Mouse (Mus musculus) myocyte (in vitro differentiated cells): ENCODE data around the gene Tmem28. TPM values are rescaled to one million over a fixed set of nuclear protein-coding genes. Genes with fewer than 3 reads are reported as not detected.

Source experiments
- H3K27me3 ChIP-seq: one replicate; pipeline ENCODE4 v1.6.1; 2011; ENCODE audit not compliant: control insufficient read depth, insufficient read depth, insufficient read length
- H3K36me3 ChIP-seq: one replicate; pipeline ENCODE4 v1.6.1; 2011; ENCODE audit not compliant: control insufficient read depth, insufficient read depth
- H3K4me2 ChIP-seq: one replicate; pipeline ENCODE4 v1.6.1; 2011; ENCODE audit warnings: low read depth, control low read depth
- H3K4me3 ChIP-seq: one replicate; pipeline ENCODE4 v1.5.1; 2011; ENCODE audit warnings: mild to moderate bottlenecking, control low read depth, moderate library complexity
- H3K79me2 ChIP-seq: one replicate; pipeline ENCODE4 v1.6.1; 2011; ENCODE audit not compliant: control insufficient read depth, insufficient read depth
- H3ac ChIP-seq: one replicate; pipeline ENCODE4 v1.6.1; 2011; ENCODE audit not compliant: control insufficient read depth, insufficient read length
- CEBPB ChIP-seq: IDR thresholded peaks from 2 replicates; pipeline ENCODE4 v1.6.1; 2011; ENCODE audit warnings: mild to moderate bottlenecking, moderate library complexity; ENCODE audit not compliant: poor library complexity, insufficient read depth, severe bottlenecking
- E2F4 ChIP-seq: IDR thresholded peaks from one replicate; pipeline ENCODE4 v1.6.1; 2011; ENCODE audit warnings: mild to moderate bottlenecking, control low read depth, moderate library complexity; ENCODE audit not compliant: insufficient read depth
- MAX ChIP-seq: IDR thresholded peaks from one replicate; pipeline ENCODE4 v1.6.1; 2011; ENCODE audit warnings: low read depth, mild to moderate bottlenecking, control low read depth
- MYOD1 ChIP-seq, 3 experiments: IDR thresholded peaks; one replicate each; pipeline ENCODE4 v1.6.1; 2011; ENCODE audit warnings: control low read depth in 2 of 3, low read depth in 2 of 3, mild to moderate bottlenecking in 2 of 3, moderate library complexity in 1 of 3; ENCODE audit not compliant: insufficient read length in 2 of 3, control insufficient read depth in 1 of 3
- MYOG ChIP-seq, 3 experiments: IDR thresholded peaks; one replicate each; pipeline ENCODE4 v1.6.1; 2011; ENCODE audit warnings: control low read depth in 2 of 3, low read depth in 2 of 3, mild to moderate bottlenecking in 2 of 3; ENCODE audit not compliant: insufficient read length in 2 of 3, control insufficient read depth in 1 of 3, insufficient read depth in 1 of 3
- POLR2A ChIP-seq: IDR thresholded peaks from one replicate; pipeline ENCODE4 v1.6.1; 2011; ENCODE audit warnings: low read depth, mild to moderate bottlenecking, control low read depth, moderate library complexity; ENCODE audit not compliant: insufficient read length
- POLR2AphosphoS2 ChIP-seq: IDR thresholded peaks from one replicate; pipeline ENCODE4 v1.6.1; 2011; ENCODE audit warnings: low read depth, control low read depth; ENCODE audit not compliant: insufficient read length
- REST ChIP-seq: IDR thresholded peaks from one replicate; pipeline ENCODE4 v1.6.1; 2011; ENCODE audit warnings: mild to moderate bottlenecking, control low read depth, moderate library complexity; ENCODE audit not compliant: insufficient read depth, insufficient read length
- SRF ChIP-seq: IDR thresholded peaks from one replicate; pipeline ENCODE4 v1.6.1; 2011; ENCODE audit warnings: low read depth; ENCODE audit not compliant: control insufficient read depth, insufficient read length
- TCF12 ChIP-seq: IDR thresholded peaks from one replicate; pipeline ENCODE4 v1.6.1; 2011; ENCODE audit warnings: mild to moderate bottlenecking, control low read depth; ENCODE audit not compliant: poor library complexity, insufficient read depth, severe bottlenecking
- TCF3 ChIP-seq: IDR thresholded peaks from one replicate; pipeline ENCODE4 v1.6.1; 2011; ENCODE audit warnings: low read depth, control low read depth; ENCODE audit not compliant: insufficient read length
- USF1 ChIP-seq: IDR thresholded peaks from one replicate; pipeline ENCODE4 v1.6.1; 2011; ENCODE audit warnings: low read depth, mild to moderate bottlenecking, control low read depth, moderate library complexity
- polyA plus RNA-seq: library from polyadenylated mRNA; unstranded; fragments of >200 nt; fragmentation: generic; extraction: Trizol; gene quantifications from one replicate; pipeline ENCODE4 v1.2.1, GENCODE M21; 2012; ENCODE audit warnings: missing spikeins

Gene Tmem28
- polyA plus RNA-seq, 1 experiment, result not detected

DNA sequence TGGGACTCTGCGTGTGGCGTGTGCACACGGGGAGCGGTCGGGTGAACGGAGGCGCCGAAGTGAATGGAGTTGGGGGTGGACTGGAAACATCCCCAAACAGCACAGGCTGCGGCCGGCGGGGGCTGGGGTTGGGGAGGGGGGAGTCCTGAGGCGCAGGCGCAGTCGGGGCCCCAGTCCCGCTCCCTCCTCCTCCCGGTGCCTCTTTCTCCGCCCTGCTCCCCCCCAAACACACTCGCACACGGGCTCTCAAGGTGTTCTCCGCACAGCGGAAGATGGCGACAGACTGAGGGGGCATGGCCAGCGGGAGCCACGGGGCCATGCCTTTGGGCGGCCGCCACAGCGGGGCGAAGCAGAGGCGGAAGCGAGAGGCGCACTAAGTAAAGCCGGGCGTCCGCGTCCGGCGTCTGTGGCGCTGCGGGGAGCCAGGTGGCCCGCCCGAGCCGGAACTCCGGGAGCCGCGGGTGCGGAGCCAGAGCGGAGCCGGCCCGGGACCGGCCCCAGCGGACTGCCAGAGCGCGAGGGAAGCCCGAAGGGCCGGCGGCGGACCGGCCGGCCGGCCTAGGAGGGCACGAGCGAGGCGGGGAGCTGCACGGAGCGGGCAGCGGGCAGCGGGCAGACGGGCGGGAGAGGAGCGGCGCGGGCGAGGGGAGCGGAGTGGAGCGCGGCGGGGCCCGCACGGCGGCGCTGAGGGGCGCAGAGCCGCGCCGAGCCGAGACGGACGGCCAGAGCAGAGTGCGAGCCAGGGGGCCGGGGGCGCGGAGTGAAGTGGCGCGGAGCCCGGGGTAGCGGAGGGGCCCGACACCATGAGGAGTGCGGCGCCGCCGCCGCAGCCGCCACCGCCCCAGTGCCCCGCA is 658 bp upstream of the Tmem28 start:
- no peak overlapping the region for H3K4me3 ChIP-seq
- H3K36me3 ChIP-seq, result no peaks in the 10 kb centered on the region
- no peaks in the 10 kb centered on the region for H3K27me3 ChIP-seq
- H3K4me2 ChIP-seq, result no peak overlapping the region
- no peaks in the 10 kb centered on the region for H3K79me2 ChIP-seq
- H3ac ChIP-seq, result no peak overlapping the region
- no peak for TF ChIP-seq E2F4
- no peak for TF ChIP-seq TCF3
- no peak for TF ChIP-seq MYOG (IDR thresholded peaks at IDR 0.05; ENCODE audit: control insufficient read depth in 1 of 3, insufficient read depth in 1 of 3, insufficient read length in 2 of 3, low read depth in 2 of 3)
- TF ChIP-seq REST, result no peak
- no peak for TF ChIP-seq POLR2AphosphoS2
- no peak for TF ChIP-seq MAX
- no peak for TF ChIP-seq TCF12
- TF ChIP-seq SRF, result no peak
- no peak for TF ChIP-seq MYOD1 (IDR thresholded peaks at IDR 0.05; ENCODE audit: control insufficient read depth in 1 of 3, insufficient read length in 2 of 3, low read depth in 2 of 3)
- no peak for TF ChIP-seq USF1
- no peak for TF ChIP-seq POLR2A
- no peak for TF ChIP-seq CEBPB

DNA sequence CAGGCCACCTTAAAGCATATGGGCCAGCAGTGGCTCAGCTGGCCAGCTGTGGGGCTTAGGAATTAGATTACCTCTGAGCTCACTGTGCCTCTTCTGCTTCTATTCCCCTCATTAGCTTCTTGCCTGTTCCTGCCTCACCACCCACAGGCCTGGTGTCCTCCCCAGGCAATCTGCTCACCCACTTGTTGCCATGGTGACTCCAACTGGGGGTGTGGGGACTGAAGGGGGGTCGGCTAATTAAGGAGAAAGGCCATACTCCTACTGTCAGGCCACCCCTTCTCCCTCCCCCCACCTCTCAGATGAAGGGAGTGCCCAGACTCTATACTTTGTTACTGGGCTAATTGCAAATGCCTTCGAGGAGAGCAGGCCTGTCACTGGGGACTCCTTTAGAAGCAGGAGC is 21.3 kb downstream of the Tmem28 start:
- no peaks in the 10 kb centered on the region for H3K27me3 ChIP-seq
- no peaks in the 10 kb centered on the region for H3K79me2 ChIP-seq
- H3K36me3 ChIP-seq, result no peaks in the 10 kb centered on the region
- no peak overlapping the region for H3K4me3 ChIP-seq
- no peak for TF ChIP-seq SRF
- TF ChIP-seq TCF3, result no peak
- TF ChIP-seq REST, result no peak
- no peak for TF ChIP-seq POLR2AphosphoS2
- TF ChIP-seq TCF12, result no peak
- TF ChIP-seq MYOG (IDR thresholded peaks at IDR 0.05; ENCODE audit: control insufficient read depth in 1 of 3, insufficient read depth in 1 of 3, insufficient read length in 2 of 3, low read depth in 2 of 3), result no peak
- TF ChIP-seq MYOD1 (IDR thresholded peaks at IDR 0.05; ENCODE audit: control insufficient read depth in 1 of 3, insufficient read length in 2 of 3, low read depth in 2 of 3), result no peak
- TF ChIP-seq E2F4, result no peak
- TF ChIP-seq MAX, result no peak
- TF ChIP-seq CEBPB, result no peak
- no peak for TF ChIP-seq USF1
- no peak for TF ChIP-seq POLR2A
- H3K4me2 ChIP-seq, result no peak overlapping the region
- no peak overlapping the region for H3ac ChIP-seq

DNA sequence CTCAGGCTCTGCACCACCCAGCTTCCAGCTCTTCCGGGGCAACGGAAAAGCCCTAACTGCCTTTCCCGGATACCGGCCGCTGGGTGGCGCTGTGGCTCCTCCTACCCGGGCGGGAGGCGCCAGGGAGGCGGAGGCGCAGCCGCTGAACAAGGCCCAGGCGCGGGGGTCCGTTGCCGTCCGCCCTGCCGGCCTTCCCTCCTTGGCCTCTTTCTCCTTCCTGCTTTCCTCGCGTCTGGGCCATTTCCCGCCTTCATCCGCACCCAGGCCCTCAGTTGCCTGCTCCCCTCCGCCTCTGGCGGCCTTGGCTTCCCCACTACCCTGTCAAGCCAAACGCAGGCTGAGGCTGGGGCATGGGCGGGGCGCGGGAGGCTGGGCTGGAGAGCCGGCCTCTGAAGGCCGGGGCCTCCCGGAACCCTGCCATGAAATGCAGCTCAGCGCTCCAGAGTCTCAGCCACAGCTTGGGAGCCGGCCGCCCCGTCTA is 32.5 kb downstream of the Tmem28 start:
- no peaks in the 10 kb centered on the region for H3K27me3 ChIP-seq
- H3ac ChIP-seq, result no peak overlapping the region
- H3K4me2 ChIP-seq, result no peak overlapping the region
- no peak for TF ChIP-seq MYOD1 (IDR thresholded peaks at IDR 0.05; ENCODE audit: control insufficient read depth in 1 of 3, insufficient read length in 2 of 3, low read depth in 2 of 3)
- TF ChIP-seq POLR2A, result no peak
- TF ChIP-seq E2F4, result no peak
- TF ChIP-seq TCF12, result no peak
- TF ChIP-seq USF1, result no peak
- TF ChIP-seq SRF, result no peak
- no peak for TF ChIP-seq MYOG (IDR thresholded peaks at IDR 0.05; ENCODE audit: control insufficient read depth in 1 of 3, insufficient read depth in 1 of 3, insufficient read length in 2 of 3, low read depth in 2 of 3)
- no peak for TF ChIP-seq CEBPB
- no peak for TF ChIP-seq REST
- TF ChIP-seq TCF3, result no peak
- no peak for TF ChIP-seq POLR2AphosphoS2
- H3K36me3 ChIP-seq, result no peaks in the 10 kb centered on the region
- H3K79me2 ChIP-seq, result no peaks in the 10 kb centered on the region
- H3K4me3 ChIP-seq, result no peak overlapping the region

DNA sequence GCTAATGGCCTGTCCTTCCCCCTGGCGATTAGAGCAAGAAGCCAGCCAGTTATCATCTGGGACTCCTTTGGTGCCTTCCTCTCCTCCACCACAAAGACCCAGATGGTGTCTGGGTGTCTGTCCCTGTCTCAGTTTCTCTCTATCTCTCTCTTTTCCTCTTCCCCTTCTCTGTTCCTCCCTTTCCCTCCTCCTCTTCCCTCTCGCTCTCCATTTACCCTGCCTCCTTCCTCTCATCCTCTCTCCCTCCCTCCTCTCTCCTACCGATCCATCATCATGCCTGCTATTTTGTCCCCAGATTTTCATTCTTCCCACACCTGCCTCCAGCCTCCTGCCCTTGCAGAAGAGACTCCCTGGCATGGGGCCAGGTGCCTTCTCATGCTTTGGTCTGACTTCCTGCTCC is 33.0 kb downstream of the Tmem28 start:
- H3K27me3 ChIP-seq, result no peaks in the 10 kb centered on the region
- H3ac ChIP-seq, result no peak overlapping the region
- H3K4me2 ChIP-seq, result no peak overlapping the region
- H3K36me3 ChIP-seq, result no peaks in the 10 kb centered on the region
- H3K4me3 ChIP-seq, result no peak overlapping the region
- TF ChIP-seq TCF12 (no peak), SRF (no peak)
- H3K79me2 ChIP-seq, result no peaks in the 10 kb centered on the region

DNA sequence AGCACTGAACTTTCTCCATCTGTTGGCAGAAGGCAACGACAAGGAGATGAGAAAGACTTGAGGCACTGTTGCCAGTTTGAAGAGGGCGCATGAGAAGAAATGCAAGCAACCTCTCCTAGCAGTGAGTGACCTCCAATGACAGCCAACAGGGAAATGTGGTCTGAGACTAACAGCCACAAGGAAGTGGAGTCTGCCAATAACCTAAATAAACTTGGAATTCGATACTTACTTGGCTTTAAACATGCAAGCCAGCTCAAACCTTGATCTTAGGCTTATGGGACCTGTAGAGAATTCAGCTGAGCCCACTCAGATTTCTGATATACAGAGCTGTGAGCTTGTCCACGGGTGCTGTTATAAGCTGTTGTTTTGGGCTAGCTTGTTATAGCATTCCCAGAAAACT is 51.4 kb downstream of the Tmem28 start:
- H3K4me3 ChIP-seq, result no peak overlapping the region
- no peaks in the 10 kb centered on the region for H3K79me2 ChIP-seq
- TF ChIP-seq POLR2AphosphoS2 (no peak), MAX (no peak), TCF3 (no peak), POLR2A (no peak), REST (no peak), MYOD1 (IDR thresholded peaks at IDR 0.05; ENCODE audit: control insufficient read depth in 1 of 3, insufficient read length in 2 of 3, low read depth in 2 of 3) (no peak), CEBPB (no peak)
- no peak overlapping the region for H3ac ChIP-seq
- no peak overlapping the region for H3K4me2 ChIP-seq
- H3K27me3 ChIP-seq, result no peaks in the 10 kb centered on the region
- H3K36me3 ChIP-seq, result no peaks in the 10 kb centered on the region
